Mouse (Mus musculus) midbrain, embryonic 16.5 days (tissue): Measurements from ENCODE around the gene Olfr1416. TPM values are rescaled to one million over a fixed set of nuclear protein-coding genes. Genes with fewer than 3 reads are reported as not detected.
A peak's percentile ranks its signal among the peaks of the same experiment; 100 is the strongest.

Experiments
- ATAC-seq: fragments of 200-750 bp; cut with Nextera tagmentation; 2 replicates; pipeline ENCODE4 v1.8.0; 2017; ENCODE audit warnings: moderate TSS enrichment
- H3K27ac ChIP-seq: fragments of 300-500 bp; sonication (generic); 2 replicates; pipeline ENCODE4 v1.5.1; 2014; ENCODE audit warnings: mild to moderate bottlenecking, low read length, mixed read lengths
- H3K27me3 ChIP-seq: fragments of 300-500 bp; sonication (generic); 2 replicates; pipeline ENCODE4 v1.6.1; 2014; ENCODE audit warnings: low read depth, low read length, mixed read lengths; ENCODE audit not compliant: control insufficient read depth, insufficient read depth
- H3K36me3 ChIP-seq: fragments of 300-500 bp; sonication (generic); 2 replicates; pipeline ENCODE4 v1.6.1; 2014; ENCODE audit warnings: mild to moderate bottlenecking, low read length, moderate library complexity, mixed read lengths; ENCODE audit not compliant: control insufficient read depth, insufficient read depth
- H3K4me1 ChIP-seq: fragments of 300-500 bp; sonication (generic); 2 replicates; pipeline ENCODE4 v1.6.1; 2014; ENCODE audit warnings: mild to moderate bottlenecking, low read length, mixed read lengths; ENCODE audit not compliant: control insufficient read depth, insufficient read depth
- H3K4me2 ChIP-seq: fragments of 300-500 bp; sonication (generic); 2 replicates; pipeline ENCODE4 v1.6.1; 2014; ENCODE audit warnings: mild to moderate bottlenecking, low read length, mixed read lengths
- H3K4me3 ChIP-seq: fragments of 300-500 bp; sonication (generic); 2 replicates; pipeline ENCODE4 v1.5.1; 2014; ENCODE audit warnings: low read depth, mild to moderate bottlenecking, low read length, moderate library complexity, mixed read lengths
- H3K9ac ChIP-seq: fragments of 300-500 bp; sonication (generic); 2 replicates; pipeline ENCODE4 v1.6.1; 2014; ENCODE audit warnings: low read depth, low read length, mixed read lengths
- H3K9me3 ChIP-seq: fragments of 300-500 bp; sonication (generic); replicated peaks from 2 replicates; pipeline ENCODE4 v1.6.1; 2014; ENCODE audit warnings: mild to moderate bottlenecking, low read length, mixed read lengths; ENCODE audit not compliant: control insufficient read depth, poor library complexity, severe bottlenecking
- WGBS: fragments of 180-500 bp; shearing (Covaris S2); extraction: QIAGEN DNeasy Blood & Tissue Kit; methylation state at CpG from one replicate; pipeline ENCODE4 v1.1.7; 2014; 5-methylcytosine and 5-hydroxymethylcytosine counted together
- microRNA-seq: library from miRNA; unstranded; fragments of <30 nt; microRNA quantifications from one replicate; pipeline ENCODE4, GENCODE M21; 2017
- polyA plus RNA-seq: library from polyadenylated mRNA; unstranded; fragments of >200 nt; fragmentation: Nextera tagmentation; extraction: Ambion mirVana; gene quantifications from 2 replicates; pipeline ENCODE4 v1.2.1, GENCODE M21; 2015

Olfr1416 gene
- polyA plus RNA-seq, 1 experiment from 2014 or later = not detected

DNA sequence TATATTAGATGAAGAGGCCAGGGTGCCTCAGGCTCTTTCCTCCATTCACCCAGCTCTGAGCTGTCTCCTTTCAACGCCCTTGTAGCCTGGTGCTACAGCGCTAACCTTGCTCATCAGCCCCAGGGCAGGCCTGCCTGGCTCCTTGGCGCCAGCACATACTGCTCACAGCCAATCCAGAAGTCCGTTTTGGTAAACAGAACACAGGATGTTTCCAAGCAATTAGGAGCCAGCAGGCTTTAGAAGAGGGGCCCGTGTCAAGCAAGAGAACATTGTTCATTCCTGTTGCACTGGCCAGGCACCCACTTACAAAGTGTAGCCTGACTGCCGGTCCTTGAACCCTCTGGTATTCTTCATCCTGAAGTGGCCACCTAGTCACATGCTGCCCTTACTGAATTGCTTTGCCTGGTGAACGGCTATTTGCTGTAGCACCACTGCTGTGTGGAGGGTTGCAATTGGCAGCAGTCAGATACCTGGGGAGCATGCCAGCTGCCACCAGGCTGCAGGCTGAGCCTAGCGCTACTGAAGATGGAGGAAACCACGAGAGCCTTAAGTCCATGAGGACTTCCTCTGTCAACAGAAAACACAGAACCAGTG is 47.1 kb downstream of the Olfr1416 start:
- H3K36me3 ChIP-seq = peaks cover 4% of the 10 kb centered on the region
- no peak overlapping the region for H3K9ac ChIP-seq
- no peak overlapping the region for H3K4me3 ChIP-seq
- H3K9me3 ChIP-seq = no peaks in the 10 kb centered on the region
- H3K4me1 ChIP-seq = peaks cover 8% of the 10 kb centered on the region
- peak; percentile 71 for ATAC-seq
- peak overlapping the region; percentile 61 for H3K27ac ChIP-seq
- no peaks in the 10 kb centered on the region for H3K27me3 ChIP-seq
- WGBS = 38% methylated on average over 9 of the region's 9 CpGs
- H3K4me2 ChIP-seq = no peak overlapping the region

DNA sequence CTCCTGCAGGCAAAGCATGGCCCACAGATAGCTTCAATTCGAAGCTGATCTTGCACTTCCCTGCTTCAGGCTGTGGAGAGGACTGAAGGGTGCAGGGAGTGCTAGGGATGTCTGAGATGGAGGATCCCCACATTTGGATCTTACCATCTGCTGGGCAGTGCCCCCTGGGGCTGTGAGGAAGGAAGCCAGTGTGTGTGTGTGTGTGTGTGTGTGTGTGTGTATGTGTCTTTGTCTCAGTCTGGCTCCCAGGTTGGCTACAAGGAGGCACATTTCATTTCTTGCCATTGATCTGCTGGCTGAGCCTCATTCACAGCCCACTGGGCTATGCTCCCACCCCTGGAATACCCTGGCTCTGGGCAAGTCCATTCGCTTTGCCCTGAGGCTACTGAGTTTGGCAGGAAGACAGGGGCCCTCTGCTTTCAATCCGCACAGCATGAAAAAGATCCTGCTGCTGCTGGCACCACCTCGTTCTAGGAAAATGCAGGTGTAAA is 48.0 kb downstream of the Olfr1416 start:
- Histone ChIP-seq H3K9me3 (no peaks in the 10 kb centered on the region), H3K4me1 (peaks cover 8% of the 10 kb centered on the region), H3K27me3 (no peaks in the 10 kb centered on the region), H3K4me3 (no peak overlapping the region), H3K4me2 (no peak overlapping the region), H3K36me3 (peaks cover 4% of the 10 kb centered on the region), H3K9ac (no peak overlapping the region), H3K27ac (peak overlapping the region; percentile 61; the same call in 1 of the 2 replicates)
- WGBS = 43% methylated on average over 4 of the region's 4 CpGs
- peak; percentile 42; the same call in 1 of the 2 replicates for ATAC-seq

DNA sequence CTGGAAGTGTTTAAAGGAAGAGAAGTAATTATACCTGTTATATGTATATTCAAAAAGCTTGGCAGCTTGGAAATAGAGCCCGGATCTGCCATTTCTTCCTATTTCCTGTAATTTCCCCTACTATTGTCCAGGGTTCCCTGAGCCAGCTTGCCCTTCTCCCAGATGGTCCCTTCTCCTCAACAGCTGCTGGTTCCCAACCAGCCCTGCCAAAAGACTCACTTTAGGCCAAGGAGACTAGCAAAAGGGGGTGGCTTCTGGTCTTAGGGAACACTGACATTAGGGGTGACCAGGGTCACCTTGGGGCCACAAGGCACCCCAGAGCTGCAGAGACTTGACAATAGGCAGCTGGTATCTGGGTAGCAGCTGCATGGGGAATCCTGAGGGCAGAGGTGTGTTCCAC is 49.9 kb downstream of the Olfr1416 start:
- no peaks in the 10 kb centered on the region for H3K27me3 ChIP-seq
- no peak overlapping the region for H3K9ac ChIP-seq
- no peak overlapping the region for H3K27ac ChIP-seq
- WGBS = 88% methylated on average over 1 of the region's 1 CpGs
- peaks cover 8% of the 10 kb centered on the region for H3K4me1 ChIP-seq
- ATAC-seq = no peak
- no peak overlapping the region for H3K4me3 ChIP-seq
- no peaks in the 10 kb centered on the region for H3K9me3 ChIP-seq
- H3K36me3 ChIP-seq = peaks cover 4% of the 10 kb centered on the region; the same call in 1 of the 2 replicates
- H3K4me2 ChIP-seq = no peak overlapping the region

DNA sequence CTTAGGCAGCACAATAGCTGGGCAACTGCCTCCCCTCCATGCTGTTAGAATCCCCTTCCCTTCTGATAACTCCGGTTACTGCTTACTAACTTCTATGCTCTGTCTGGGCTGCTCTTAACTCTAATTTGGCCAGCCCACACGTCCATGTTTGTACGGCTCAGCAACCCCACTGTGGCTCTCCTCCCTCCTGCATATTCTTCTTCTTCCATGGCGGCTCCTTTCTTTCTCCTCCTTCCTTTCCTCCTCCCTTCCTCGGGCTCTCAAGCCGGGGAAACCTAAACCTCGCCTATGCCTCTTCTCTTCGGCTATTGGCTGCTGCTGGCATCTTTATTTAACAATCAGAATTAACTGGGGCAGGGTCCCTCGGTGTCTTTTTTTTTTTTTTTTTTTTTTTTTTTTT is 52.1 kb downstream of the Olfr1416 start:
- Histone ChIP-seq H3K36me3 (no peaks in the 10 kb centered on the region), H3K4me1 (peaks cover 8% of the 10 kb centered on the region), H3K27me3 (no peaks in the 10 kb centered on the region), H3K4me3 (no peak overlapping the region), H3K9me3 (no peaks in the 10 kb centered on the region), H3K27ac (no peak overlapping the region), H3K9ac (no peak overlapping the region), H3K4me2 (no peak overlapping the region)
- ATAC-seq = no peak
- WGBS = 72% methylated on average over 9 of the region's 9 CpGs

DNA sequence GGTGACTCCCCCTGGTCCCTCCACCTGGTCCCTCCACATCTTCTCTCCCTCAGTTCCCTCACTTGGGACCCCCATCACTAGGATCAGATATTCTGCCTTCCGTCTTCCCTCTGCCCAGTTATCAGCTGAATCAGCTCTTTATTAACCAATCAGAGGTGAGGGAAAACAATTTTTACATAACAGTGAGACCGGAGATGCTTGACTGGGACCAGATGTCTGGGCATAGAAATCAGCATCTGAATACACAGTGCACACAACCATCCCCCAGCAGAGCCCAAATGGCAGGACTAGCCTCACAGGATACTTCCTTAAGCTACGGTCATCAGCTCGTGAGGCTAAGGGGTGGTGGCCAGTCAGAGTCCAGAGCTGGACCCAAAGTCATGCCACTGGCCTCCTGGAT is 52.8 kb downstream of the Olfr1416 start:
- no peaks in the 10 kb centered on the region for H3K27me3 ChIP-seq
- H3K4me3 ChIP-seq = no peak overlapping the region
- no peaks in the 10 kb centered on the region for H3K9me3 ChIP-seq
- H3K9ac ChIP-seq = no peak overlapping the region
- H3K4me1 ChIP-seq = peaks cover 3% of the 10 kb centered on the region; the same call in 1 of the 2 replicates
- no peak for ATAC-seq
- no peak overlapping the region for H3K27ac ChIP-seq
- WGBS = 46% methylated on average over 4 of the region's 4 CpGs
- no peaks in the 10 kb centered on the region for H3K36me3 ChIP-seq
- no peak overlapping the region for H3K4me2 ChIP-seq

DNA sequence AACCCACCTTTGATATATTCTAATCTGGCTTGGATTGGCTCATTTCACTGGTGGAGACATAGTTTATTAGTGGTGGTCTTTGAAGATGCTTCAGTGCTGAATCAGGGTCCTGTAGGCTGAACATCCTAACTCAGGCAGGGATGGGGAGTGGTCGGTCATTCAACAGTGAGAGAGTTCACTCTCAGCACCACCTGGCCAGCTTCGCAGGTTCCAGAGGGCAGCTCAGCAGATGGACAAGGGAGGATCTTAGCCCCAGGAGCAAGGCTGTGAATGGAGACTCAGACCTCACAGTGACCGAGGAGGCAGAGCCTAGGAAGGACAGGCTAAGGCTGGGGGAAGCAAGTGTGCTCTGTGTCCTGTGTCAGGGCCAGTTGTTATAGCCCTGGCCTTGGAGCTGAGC is 53.5 kb downstream of the Olfr1416 start:
- Histone ChIP-seq H3K9ac (no peak overlapping the region), H3K36me3 (no peaks in the 10 kb centered on the region), H3K4me3 (no peak overlapping the region), H3K4me1 (no peaks in the 10 kb centered on the region; the same call in 1 of the 2 replicates), H3K27ac (no peak overlapping the region), H3K4me2 (no peak overlapping the region), H3K9me3 (no peaks in the 10 kb centered on the region), H3K27me3 (no peaks in the 10 kb centered on the region)
- no peak for ATAC-seq
- 72% methylated on average over 3 of the region's 3 CpGs for WGBS

DNA sequence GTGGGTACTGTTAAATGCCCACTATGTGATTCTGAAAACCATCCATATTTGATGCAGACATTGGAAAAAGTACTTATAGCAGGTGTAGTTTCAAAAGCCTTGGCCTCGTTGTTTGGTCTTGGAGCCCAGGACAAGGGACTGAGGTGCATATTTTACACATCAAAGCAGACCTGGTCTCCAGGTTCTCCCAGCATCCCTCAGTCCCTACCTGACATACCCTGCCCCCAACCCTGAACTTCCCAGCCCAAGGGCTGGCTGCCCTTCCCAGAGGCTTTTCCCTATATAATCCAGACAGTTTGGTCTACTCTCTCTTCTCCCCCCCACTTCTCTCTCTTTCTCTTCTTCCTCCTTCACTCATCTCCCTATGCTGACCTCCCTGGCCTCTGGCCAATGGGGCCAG is 53.9 kb downstream of the Olfr1416 start:
- no peaks in the 10 kb centered on the region for H3K4me1 ChIP-seq
- no peak overlapping the region for H3K27ac ChIP-seq
- no peaks in the 10 kb centered on the region for H3K27me3 ChIP-seq
- 93% methylated on average over 1 of the region's 1 CpGs for WGBS
- no peaks in the 10 kb centered on the region for H3K9me3 ChIP-seq
- H3K36me3 ChIP-seq = no peaks in the 10 kb centered on the region
- no peak for ATAC-seq
- no peak overlapping the region for H3K9ac ChIP-seq
- no peak overlapping the region for H3K4me2 ChIP-seq
- H3K4me3 ChIP-seq = no peak overlapping the region

Small RNA genes lying within 50 kb of the gene (microRNA-seq; reads per million reads assigned to microRNA genes)
- 3.8 reads per million, percentile 19 among the genes with 10 or more reads in this experiment for gene Mir6900

Other genes starting within 250 kb of the Olfr1416 start
- gene Ndufa10, start 11.3 kb downstream of the Olfr1416 start, polyA plus RNA-seq = 300 and 309 TPM in 2 replicates
- gene Olfr1415, start 11.0 kb upstream of the Olfr1416 start, polyA plus RNA-seq = not detected in 2 replicates
- gene Olfr1414, start 33.5 kb upstream of the Olfr1416 start, polyA plus RNA-seq = not detected in 2 replicates
- not detected in 2 replicates for gene Olfr1413, start 86.2 kb upstream of the Olfr1416 start, polyA plus RNA-seq
- gene Olfr1412, start 100.7 kb upstream of the Olfr1416 start, polyA plus RNA-seq = not detected in 2 replicates
- not detected in 2 replicates for gene Olfr1411, start 109.3 kb upstream of the Olfr1416 start, polyA plus RNA-seq
- not detected in 2 replicates for gene Olfr1410, start 120.7 kb upstream of the Olfr1416 start, polyA plus RNA-seq
- gene Olfr12, start 132.7 kb upstream of the Olfr1416 start, polyA plus RNA-seq = not detected in 2 replicates
- gene Cops9, start 156.9 kb upstream of the Olfr1416 start, polyA plus RNA-seq = 492 and 521 TPM in 2 replicates
- 0.65 TPM in 1 of 2 replicates, not detected in the other for gene Otos, start 163.7 kb upstream of the Olfr1416 start, polyA plus RNA-seq